Mouse (Mus musculus) kidney, postnatal 0 days (tissue): ENCODE measurements around the gene Tspan4. TPM values are rescaled to one million over a fixed set of nuclear protein-coding genes. Genes with fewer than 3 reads are reported as not detected.
A peak's percentile ranks its signal among the peaks of the same experiment; 100 is the strongest.

Experiments used
- ATAC-seq: fragments of 200-750 bp; cut with Nextera tagmentation; replicated peaks from 2 replicates; pipeline ENCODE4 v1.8.0; 2017; ENCODE audit warnings: low read depth, moderate number of reproducible peaks, moderate TSS enrichment, moderate library complexity; ENCODE audit not compliant: low FRiP score
- DNase-seq: peaks from one replicate; pipeline ENCODE4 v3.0.0-alpha.2; 2016; ENCODE audit warnings: low spot score
- H3K27ac ChIP-seq: fragments of 300-500 bp; sonication (generic); 2 replicates; pipeline ENCODE4 v1.5.1; 2014; ENCODE audit warnings: mild to moderate bottlenecking
- H3K27me3 ChIP-seq: fragments of 300-500 bp; sonication (generic); 2 replicates; pipeline ENCODE4 v1.6.1; 2014; ENCODE audit warnings: low read length, mixed read lengths; ENCODE audit not compliant: insufficient read depth
- H3K36me3 ChIP-seq: fragments of 300-500 bp; sonication (generic); 2 replicates; pipeline ENCODE4 v1.6.1; 2014; ENCODE audit warnings: low read length, mixed read lengths; ENCODE audit not compliant: insufficient read depth
- H3K4me1 ChIP-seq: fragments of 300-500 bp; sonication (generic); replicated peaks from 2 replicates; pipeline ENCODE4 v1.6.1; 2014; ENCODE audit warnings: antibody characterized with exemption, low read length, mixed read lengths; ENCODE audit not compliant: insufficient read depth
- H3K4me2 ChIP-seq: fragments of 300-500 bp; sonication (generic); 2 replicates; pipeline ENCODE4 v1.6.1; 2014; ENCODE audit warnings: mild to moderate bottlenecking, low read length, moderate library complexity, mixed read lengths
- H3K4me3 ChIP-seq: fragments of 300-500 bp; sonication (generic); replicated peaks from 2 replicates; pipeline ENCODE4 v1.5.1; 2014; ENCODE audit warnings: low read depth, low read length
- H3K9ac ChIP-seq: fragments of 300-500 bp; sonication (generic); 2 replicates; pipeline ENCODE4 v1.6.1; 2014; ENCODE audit warnings: low read depth, low read length
- H3K9me3 ChIP-seq: fragments of 300-500 bp; sonication (generic); replicated peaks from 2 replicates; pipeline ENCODE4 v1.6.1; 2016; ENCODE audit warnings: low read length, inconsistent platforms, mixed read lengths
- CTCF ChIP-seq: IDR thresholded peaks from 2 replicates; pipeline ENCODE4 v1.5.1; 2016; ENCODE audit warnings: antibody characterized with exemption, low read depth, mild to moderate bottlenecking, moderate library complexity
- WGBS: fragments of 180-500 bp; shearing (Covaris S2); extraction: QIAGEN DNeasy Blood & Tissue Kit; methylation state at CpG from one replicate; pipeline ENCODE4 v1.1.7; 2014; 5-methylcytosine and 5-hydroxymethylcytosine counted together
- polyA plus RNA-seq: library from polyadenylated mRNA; unstranded; fragments of >200 nt; fragmentation: Nextera tagmentation; extraction: Ambion mirVana; gene quantifications from 2 replicates; pipeline ENCODE4 v1.2.1, GENCODE M21; 2015

Tspan4 gene
- polyA plus RNA-seq, 1 experiment from 2014 or later: 115 TPM

GRCm38 (mm10) chr7:141430585-141431240, 44.3 kb upstream of the Tspan4 start:
- peaks cover 23% of the 10 kb centered on the region; the same call in 1 of the 2 replicates for H3K36me3 ChIP-seq
- H3K4me3 ChIP-seq: no peak overlapping the region
- H3K9me3 ChIP-seq: no peaks in the 10 kb centered on the region
- DNase-seq (no peak), ATAC-seq (no peak)
- no peak overlapping the region for H3K9ac ChIP-seq
- WGBS: 94% methylated on average over 9 of the region's 9 CpGs
- no peak for TF ChIP-seq CTCF
- H3K27me3 ChIP-seq: no peaks in the 10 kb centered on the region
- H3K4me2 ChIP-seq: no peak overlapping the region
- H3K4me1 ChIP-seq: peaks cover 13% of the 10 kb centered on the region
- H3K27ac ChIP-seq: no peak overlapping the region

DNA sequence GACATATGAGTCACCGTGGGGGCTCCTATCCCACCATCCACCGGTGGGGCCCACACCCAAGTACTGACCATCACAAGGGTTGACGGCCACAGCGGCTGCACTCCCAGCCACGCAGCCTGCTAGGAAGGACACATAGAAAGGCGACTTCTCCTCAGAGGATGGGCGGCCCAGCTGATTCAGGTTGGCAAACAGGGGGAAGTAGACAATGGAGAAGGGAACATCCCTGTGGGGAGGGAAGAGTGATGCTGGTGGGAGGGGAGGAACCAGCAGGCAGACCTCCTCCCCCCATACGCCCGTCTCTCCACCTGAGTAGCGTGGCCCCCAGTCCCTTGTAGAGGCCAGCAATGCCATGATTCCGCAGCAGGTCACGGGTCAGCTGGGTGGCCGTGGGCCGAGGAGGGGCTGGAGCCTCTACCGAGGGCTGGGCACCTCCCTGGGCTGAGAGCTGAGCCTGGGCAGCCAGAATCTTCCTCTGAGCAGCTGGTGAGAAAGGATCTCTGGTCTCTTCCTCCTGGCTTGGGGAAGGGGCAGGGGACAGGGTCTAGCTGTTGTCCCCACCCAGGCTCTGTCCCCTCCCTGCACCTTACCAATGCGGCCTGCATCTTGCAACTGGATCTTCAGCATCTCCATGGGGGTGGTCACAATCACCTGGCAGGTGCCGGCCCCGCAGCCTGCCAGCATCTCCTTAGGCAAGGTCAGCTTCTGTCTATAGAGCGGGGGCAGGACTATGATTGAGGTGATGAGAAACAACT, 43.4 kb upstream of the Tspan4 start:
- no peak for ATAC-seq

DNA sequence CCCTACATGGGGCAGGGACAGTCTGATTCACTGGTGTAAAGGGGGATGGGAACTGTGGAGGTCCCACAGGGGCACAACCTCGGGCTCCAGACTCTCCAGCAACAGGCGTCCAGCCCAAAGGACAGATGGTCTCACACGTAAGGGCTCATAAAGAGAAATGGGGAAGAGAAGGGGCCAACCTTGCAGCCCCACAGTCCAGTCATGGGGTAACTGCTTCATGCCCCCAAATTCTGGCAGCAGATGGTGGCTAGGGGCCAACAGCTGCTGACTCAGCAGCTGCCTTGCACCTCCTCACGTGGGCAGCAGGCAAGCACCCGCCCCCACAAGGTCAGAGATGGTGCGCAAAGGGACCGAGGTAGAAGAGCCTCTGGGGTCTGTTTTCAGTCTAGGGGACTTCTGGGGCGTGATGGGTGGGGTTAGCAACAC, 42.8 kb upstream of the Tspan4 start:
- H3K27me3 ChIP-seq: no peaks in the 10 kb centered on the region
- H3K4me2 ChIP-seq: no peak overlapping the region
- H3K36me3 ChIP-seq: peaks cover 23% of the 10 kb centered on the region; the same call in 1 of the 2 replicates
- 58% methylated on average over 8 of the region's 8 CpGs for WGBS
- no peak for ATAC-seq
- no peak for TF ChIP-seq CTCF
- H3K27ac ChIP-seq: no peak overlapping the region
- H3K9me3 ChIP-seq: no peaks in the 10 kb centered on the region
- DNase-seq: no peak
- no peak overlapping the region for H3K4me3 ChIP-seq
- H3K4me1 ChIP-seq: peaks cover 21% of the 10 kb centered on the region
- H3K9ac ChIP-seq: no peak overlapping the region

More for the DNA sequence above, 43.4 kb upstream of the Tspan4 start:
- Histone ChIP-seq H3K9ac (no peak overlapping the region), H3K4me2 (no peak overlapping the region), H3K36me3 (peaks cover 23% of the 10 kb centered on the region; the same call in 1 of the 2 replicates), H3K4me3 (no peak overlapping the region), H3K27me3 (no peaks in the 10 kb centered on the region), H3K27ac (no peak overlapping the region), H3K4me1 (peaks cover 16% of the 10 kb centered on the region), H3K9me3 (no peaks in the 10 kb centered on the region)
- no peak for DNase-seq
- TF ChIP-seq CTCF: no peak
- 90% methylated on average over 19 of the region's 19 CpGs for WGBS

DNA sequence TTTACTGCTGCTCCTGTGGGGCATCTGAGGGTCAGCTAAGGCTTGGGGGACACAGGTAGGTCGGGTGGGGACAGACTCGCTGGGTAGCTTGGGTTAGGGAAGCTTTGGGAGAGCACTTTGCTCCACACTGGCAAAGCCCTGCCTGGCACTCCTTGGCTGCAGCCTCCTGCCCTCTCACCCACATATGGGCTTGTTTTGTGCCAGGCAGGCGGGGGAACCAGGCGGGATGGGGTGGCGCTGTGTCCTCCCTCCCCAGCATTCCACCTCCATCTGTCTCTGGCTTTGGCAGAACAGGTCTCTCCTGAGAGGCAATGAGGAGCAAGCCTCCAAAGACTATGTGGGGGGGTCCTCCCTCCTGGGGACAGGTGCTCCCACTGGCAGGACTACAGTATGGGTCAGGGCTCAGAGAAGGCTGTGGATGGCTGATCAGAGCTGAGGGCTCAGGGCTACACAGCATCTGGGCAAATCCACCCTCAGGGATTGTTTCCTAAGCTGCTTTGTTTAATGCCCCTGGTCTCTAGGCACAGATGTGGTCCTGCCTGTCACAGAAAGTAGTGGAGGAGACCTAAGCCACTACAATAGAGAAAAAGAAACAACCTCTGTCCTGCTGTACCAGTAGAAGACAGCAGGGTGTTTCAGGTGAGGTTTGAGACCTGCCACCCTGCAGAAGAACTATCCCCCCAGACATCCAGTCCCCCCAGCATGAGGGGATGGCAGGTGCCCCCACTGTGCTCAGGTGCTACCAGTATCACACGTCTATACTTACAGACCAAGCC, 42.1 kb upstream of the Tspan4 start:
- ATAC-seq (no peak), DNase-seq (no peak)
- WGBS: 72% methylated on average over 6 of the region's 6 CpGs
- H3K4me2 ChIP-seq: no peak overlapping the region
- 0 out of 2 replicates have a peak overlapping the region, but pooled peaks have one; percentile 8 for H3K9ac ChIP-seq
- TF ChIP-seq CTCF: no peak
- peaks cover 23% of the 10 kb centered on the region; the same call in 1 of the 2 replicates for H3K36me3 ChIP-seq
- H3K4me3 ChIP-seq: no peak overlapping the region
- H3K27ac ChIP-seq: no peak overlapping the region
- H3K27me3 ChIP-seq: no peaks in the 10 kb centered on the region
- peaks cover 21% of the 10 kb centered on the region for H3K4me1 ChIP-seq
- no peaks in the 10 kb centered on the region for H3K9me3 ChIP-seq

GRCm38 (mm10) chr7:141433517-141434400, 41.3 kb upstream of the Tspan4 start:
- peak overlapping the region; percentile 46 for H3K9ac ChIP-seq
- peaks cover 24% of the 10 kb centered on the region for H3K36me3 ChIP-seq
- no peak overlapping the region for H3K27ac ChIP-seq
- peaks cover 21% of the 10 kb centered on the region for H3K4me1 ChIP-seq
- DNase-seq (no peak), ATAC-seq (no peak)
- peak overlapping the region; percentile 51 for H3K4me2 ChIP-seq
- TF ChIP-seq CTCF: no peak
- WGBS: 65% methylated on average over 15 of the region's 15 CpGs
- H3K4me3 ChIP-seq: peak overlapping the region; percentile 34
- H3K9me3 ChIP-seq: no peaks in the 10 kb centered on the region
- no peaks in the 10 kb centered on the region for H3K27me3 ChIP-seq
